Mouse (Mus musculus) neural tube, embryonic 15.5 days (tissue): ENCODE measurements around the gene Lao1. TPM values are rescaled to one million over a fixed set of nuclear protein-coding genes. Genes with fewer than 3 reads are reported as not detected.
A peak's percentile ranks its signal among the peaks of the same experiment; 100 is the strongest.

ENCODE experiments used
- ATAC-seq: fragments of 200-750 bp; cut with Nextera tagmentation; 2 replicates; pipeline ENCODE4 v1.8.0; 2017; ENCODE audit warnings: mild to moderate bottlenecking, moderate TSS enrichment, moderate library complexity; ENCODE audit not compliant: low FRiP score
- H3K27ac ChIP-seq: fragments of 300-500 bp; sonication (generic); replicated peaks from 2 replicates; pipeline ENCODE4 v1.5.1; 2015; ENCODE audit warnings: mild to moderate bottlenecking, inconsistent platforms
- H3K27me3 ChIP-seq: fragments of 300-500 bp; sonication (generic); replicated peaks from 2 replicates; pipeline ENCODE4 v1.6.1; 2015; ENCODE audit warnings: inconsistent platforms
- H3K36me3 ChIP-seq: fragments of 300-500 bp; sonication (generic); 2 replicates; pipeline ENCODE4 v1.6.1; 2015; ENCODE audit warnings: inconsistent platforms
- H3K4me1 ChIP-seq: fragments of 300-500 bp; sonication (generic); 2 replicates; pipeline ENCODE4 v1.6.1; 2015; ENCODE audit warnings: inconsistent platforms
- H3K4me2 ChIP-seq: fragments of 300-500 bp; sonication (generic); 2 replicates; pipeline ENCODE4 v1.6.1; 2015; ENCODE audit warnings: inconsistent platforms, mild to moderate bottlenecking, moderate library complexity
- H3K4me3 ChIP-seq: fragments of 300-500 bp; sonication (generic); replicated peaks from 2 replicates; pipeline ENCODE4 v1.5.1; 2015; ENCODE audit warnings: mild to moderate bottlenecking, inconsistent platforms
- H3K9ac ChIP-seq: fragments of 300-500 bp; sonication (generic); replicated peaks from 2 replicates; pipeline ENCODE4 v1.6.1; 2015; ENCODE audit warnings: mild to moderate bottlenecking, inconsistent platforms
- H3K9me3 ChIP-seq: fragments of 300-500 bp; sonication (generic); replicated peaks from 2 replicates; pipeline ENCODE4 v1.6.1; 2016; ENCODE audit warnings: inconsistent platforms
- WGBS: fragments of 180-500 bp; shearing (Covaris S2); methylation state at CpG from one replicate; pipeline ENCODE4 v1.1.7; 2015; ENCODE audit warnings: mixed read lengths; 5-methylcytosine and 5-hydroxymethylcytosine counted together
- polyA plus RNA-seq: library from polyadenylated mRNA; unstranded; fragments of >200 nt; fragmentation: Nextera tagmentation; extraction: Ambion mirVana; gene quantifications from 2 replicates; pipeline ENCODE4 v1.2.1, GENCODE M21; 2015

Gene Lao1
- polyA plus RNA-seq, 1 experiment from 2014 or later = not detected

GRCm38 (mm10) chr4:119015557-119015956, 54.2 kb downstream of the Lao1 start:
- no peak overlapping the region for H3K4me2 ChIP-seq
- no peak overlapping the region for H3K9ac ChIP-seq
- WGBS = 68% methylated on average over 6 of the region's 6 CpGs
- H3K27ac ChIP-seq = no peak overlapping the region
- no peaks in the 10 kb centered on the region for H3K9me3 ChIP-seq
- H3K36me3 ChIP-seq = no peaks in the 10 kb centered on the region
- H3K4me3 ChIP-seq = no peak overlapping the region
- ATAC-seq = no peak
- H3K4me1 ChIP-seq = peaks cover 9% of the 10 kb centered on the region; the same call in 1 of the 2 replicates
- H3K27me3 ChIP-seq = no peaks in the 10 kb centered on the region

DNA sequence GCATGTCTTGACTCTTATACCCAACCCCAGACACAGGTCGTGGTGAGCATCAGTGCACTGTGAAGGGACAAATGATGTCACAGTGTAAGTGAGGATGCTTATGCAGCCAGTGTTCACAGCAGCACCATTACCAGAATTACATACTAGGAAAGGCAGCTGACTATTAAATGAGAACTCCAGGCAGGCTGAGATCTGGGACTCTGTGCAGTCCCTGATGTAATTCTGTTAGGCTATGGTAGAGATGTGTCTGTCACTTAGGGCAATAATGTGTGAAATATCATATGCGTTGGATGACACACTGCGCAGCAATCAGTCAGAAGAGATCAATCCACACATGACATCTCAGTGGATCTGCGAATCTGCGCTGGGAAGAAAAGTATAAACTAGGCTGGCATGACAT, 55.7 kb downstream of the Lao1 start:
- H3K36me3 ChIP-seq = no peaks in the 10 kb centered on the region
- H3K27me3 ChIP-seq = no peaks in the 10 kb centered on the region
- H3K9me3 ChIP-seq = no peaks in the 10 kb centered on the region
- no peak overlapping the region for H3K9ac ChIP-seq
- H3K4me3 ChIP-seq = no peak overlapping the region
- 73% methylated on average over 5 of the region's 5 CpGs for WGBS
- no peak overlapping the region for H3K27ac ChIP-seq
- ATAC-seq = peak; percentile 42; the same call in 1 of the 2 replicates
- H3K4me1 ChIP-seq = peaks cover 9% of the 10 kb centered on the region; the same call in 1 of the 2 replicates
- H3K4me2 ChIP-seq = no peak overlapping the region

Other genes starting within 250 kb of the Lao1 start
- gene Olfr1340, start 241.4 kb upstream of the Lao1 start, polyA plus RNA-seq = not detected in 2 replicates
- gene Olfr1339, start 229.4 kb upstream of the Lao1 start, polyA plus RNA-seq = not detected in 2 replicates
- not detected in 2 replicates for gene Olfr1338, start 202.8 kb upstream of the Lao1 start, polyA plus RNA-seq
- not detected in 2 replicates for gene Olfr1337, start 179.0 kb upstream of the Lao1 start, polyA plus RNA-seq
- not detected in 2 replicates for gene Olfr1335, start 151.6 kb upstream of the Lao1 start, polyA plus RNA-seq
- gene Olfr1333, start 125.3 kb upstream of the Lao1 start, polyA plus RNA-seq = not detected in 2 replicates
- not detected in 2 replicates for gene Olfr1331, start 96.9 kb upstream of the Lao1 start, polyA plus RNA-seq
- not detected in 2 replicates for gene Olfr1330, start 73.0 kb upstream of the Lao1 start, polyA plus RNA-seq
- not detected in 2 replicates for gene Olfr1329, start 44.1 kb upstream of the Lao1 start, polyA plus RNA-seq
- gene Olfr1328, start 23.0 kb upstream of the Lao1 start, polyA plus RNA-seq = not detected in 2 replicates
- 78.8 and 91.3 TPM in 2 replicates for gene Slc2a1, start 147.1 kb downstream of the Lao1 start, polyA plus RNA-seq
- 4.4 and 4.8 TPM in 2 replicates for gene Zfp691, start 212.6 kb downstream of the Lao1 start, polyA plus RNA-seq
- 0.79 and 1.2 TPM in 2 replicates for gene Ermap, start 228.4 kb downstream of the Lao1 start, polyA plus RNA-seq
- gene Svbp, start 233.7 kb downstream of the Lao1 start, polyA plus RNA-seq = 198 and 242 TPM in 2 replicates